Mouse (Mus musculus) monocyte, adult 5-6 weeks (primary cell): ENCODE results near the gene Myl10. TPM values are rescaled to one million over a fixed set of nuclear protein-coding genes. Genes with fewer than 3 reads are reported as not detected.

Source experiments
- total RNA-seq: library from RNA; stranded (forward); fragments of 200-1000, 200-491, 200-594 nt; gene quantifications from 3 replicates; pipeline ENCODE4 v1.2.3, GENCODE M21; 2017

Myl10 gene
- total RNA-seq, 1 experiment from 2014 or later: not detected

Other genes with a start within 250 kb of the Myl10 start
- 61.3 to 96.3 TPM (median 79.9 TPM) in 3 replicates for gene Cux1, start 125.7 kb upstream of the Myl10 start, total RNA-seq
- gene Col26a1, start 190.1 kb downstream of the Myl10 start, total RNA-seq: not detected in 3 replicates
- 2.3 to 8.5 TPM (median 3.4 TPM) in 3 replicates for gene Ift22, start 215.0 kb downstream of the Myl10 start, total RNA-seq